Mouse (Mus musculus) gastrocnemius, postnatal 14 days (tissue): ENCODE measurements at regions not wholly inside any gene's neighbourhood (a gene's known extent, or its start where the extent isn't known, plus 50 kb on each side); places are given as distances from the start of the nearest gene placed in this dataset.
"Not testable (repeated sequence)": the region's sequence is repeated elsewhere in the genome, so short reads cannot be mapped to it uniquely, and the experiment has no call there.

Experiments used
- DNase-seq: peaks from one replicate; pipeline ENCODE4 v3.0.0; 2021; ENCODE audit warnings: mixed read lengths
- intact Hi-C: fragments of 180-260 bp; cut with DNase I; formaldehyde crosslinking; loops from one replicate; pipeline ENCODE4 v1.15.1; 2025; ENCODE audit warnings: low total_unique reads

GRCm38 (mm10) chr4:23744079-23744478 lies 752.2 kb upstream of the Mms22l start:
- no peak for DNase-seq
- intact Hi-C loops, result no loop called here

- no peak for DNase-seq
- intact Hi-C loops, result no loop called here
Measured at GRCm38 (mm10) chr4:23758005-23758404, 738.2 kb upstream of the Mms22l start.

GRCm38 (mm10) chr4:23787417-23788204 lies 708.6 kb upstream of the Mms22l start:
- DNase-seq, result no peak
- intact Hi-C loops, result no loop called here

GRCm38 (mm10) chr4:23823516-23823915 lies 672.7 kb upstream of the Mms22l start:
- no peak for DNase-seq
- intact Hi-C loops, result no loop called here

GRCm38 (mm10) chr4:23826885-23827284 lies 669.4 kb upstream of the Mms22l start:
- intact Hi-C loops, result no loop called here
- DNase-seq, result no peak

- no peak for DNase-seq
- intact Hi-C loops, result no loop called here
Measured at GRCm38 (mm10) chr4:23832385-23833164, 663.7 kb upstream of the Mms22l start.

GRCm38 (mm10) chr4:23843609-23844287 lies 652.5 kb upstream of the Mms22l start:
- intact Hi-C loops, result no loop called here
- DNase-seq, result no peak

GRCm38 (mm10) chr4:23844288-23844971 lies 651.8 kb upstream of the Mms22l start:
- intact Hi-C loops, result no loop called here
- DNase-seq, result no peak

- DNase-seq, result no peak
- intact Hi-C loops, result no loop called here
Measured at GRCm38 (mm10) chr4:23845263-23845662, 651.0 kb upstream of the Mms22l start.

- DNase-seq, result no peak
- intact Hi-C loops, result no loop called here
Measured at GRCm38 (mm10) chr4:23850640-23851039, 645.6 kb upstream of the Mms22l start.

- DNase-seq, result no peak
- intact Hi-C loops, result no loop called here
Measured at GRCm38 (mm10) chr4:23862437-23862836, 633.8 kb upstream of the Mms22l start.

- intact Hi-C loops, result no loop called here
- no peak for DNase-seq
Measured at GRCm38 (mm10) chr4:23880007-23880406, 616.2 kb upstream of the Mms22l start.

- no peak for DNase-seq
- intact Hi-C loops, result no loop called here
Measured at GRCm38 (mm10) chr4:23913396-23913795, 582.9 kb upstream of the Mms22l start.

- intact Hi-C loops, result no loop called here
- no peak for DNase-seq
Measured at GRCm38 (mm10) chr4:23913822-23914221, 582.4 kb upstream of the Mms22l start.

GRCm38 (mm10) chr4:23914423-23914822 lies 581.8 kb upstream of the Mms22l start:
- no peak for DNase-seq
- intact Hi-C loops, result no loop called here

- no peak for DNase-seq
- intact Hi-C loops, result no loop called here
Measured at GRCm38 (mm10) chr4:23921520-23921919, 574.7 kb upstream of the Mms22l start.

GRCm38 (mm10) chr4:23954140-23954539 lies 542.1 kb upstream of the Mms22l start:
- no peak for DNase-seq
- intact Hi-C loops, result no loop called here

- DNase-seq, intact Hi-C loops: not testable (repeated sequence)
Measured at GRCm38 (mm10) chr4:23982193-23982592, 514.1 kb upstream of the Mms22l start.

- DNase-seq, result no peak
- intact Hi-C loops, result no loop called here
Measured at GRCm38 (mm10) chr4:23982790-23983451, 513.3 kb upstream of the Mms22l start.
